Mouse (Mus musculus) gastrocnemius, postnatal 14 days (tissue): ENCODE results near the gene Zbtb20. TPM values are rescaled to one million over a fixed set of nuclear protein-coding genes. Genes with fewer than 3 reads are reported as not detected.

Source experiments
- DNase-seq: peaks from one replicate; pipeline ENCODE4 v3.0.0; 2021; ENCODE audit warnings: mixed read lengths
- intact Hi-C: fragments of 180-260 bp; cut with DNase I; formaldehyde crosslinking; loops from one replicate; pipeline ENCODE4 v1.15.1; 2025; ENCODE audit warnings: low total_unique reads
- total RNA-seq, 2 experiments: library from RNA; stranded (reverse); gene quantifications; 2 replicates each; pipeline ENCODE4 v1.2.3; 2021

The Zbtb20 gene
- total RNA-seq, 2 experiments from 2014 or later: 103 to 113 TPM

DNA sequence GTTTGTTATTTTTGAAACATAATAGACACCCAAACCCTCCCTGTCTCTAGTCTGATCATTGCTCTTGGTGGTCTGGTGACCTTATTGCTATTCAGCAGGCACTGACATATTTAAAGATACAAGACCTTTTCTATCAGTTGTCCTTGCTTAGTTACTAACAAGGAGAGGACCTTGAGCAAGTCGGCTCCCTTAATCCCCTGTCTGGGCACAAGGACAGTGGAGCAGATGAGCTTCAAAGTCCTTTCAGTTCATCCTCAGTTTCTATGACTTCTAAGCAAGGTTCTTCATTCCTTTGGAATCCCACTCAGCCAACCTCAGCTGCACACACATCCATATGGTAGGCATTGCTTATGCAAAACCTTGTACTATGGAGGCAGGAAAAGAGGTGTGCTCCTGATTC, 690.8 kb downstream of the Zbtb20 start:
- no peak for DNase-seq
- intact Hi-C loops: no loop called here

DNA sequence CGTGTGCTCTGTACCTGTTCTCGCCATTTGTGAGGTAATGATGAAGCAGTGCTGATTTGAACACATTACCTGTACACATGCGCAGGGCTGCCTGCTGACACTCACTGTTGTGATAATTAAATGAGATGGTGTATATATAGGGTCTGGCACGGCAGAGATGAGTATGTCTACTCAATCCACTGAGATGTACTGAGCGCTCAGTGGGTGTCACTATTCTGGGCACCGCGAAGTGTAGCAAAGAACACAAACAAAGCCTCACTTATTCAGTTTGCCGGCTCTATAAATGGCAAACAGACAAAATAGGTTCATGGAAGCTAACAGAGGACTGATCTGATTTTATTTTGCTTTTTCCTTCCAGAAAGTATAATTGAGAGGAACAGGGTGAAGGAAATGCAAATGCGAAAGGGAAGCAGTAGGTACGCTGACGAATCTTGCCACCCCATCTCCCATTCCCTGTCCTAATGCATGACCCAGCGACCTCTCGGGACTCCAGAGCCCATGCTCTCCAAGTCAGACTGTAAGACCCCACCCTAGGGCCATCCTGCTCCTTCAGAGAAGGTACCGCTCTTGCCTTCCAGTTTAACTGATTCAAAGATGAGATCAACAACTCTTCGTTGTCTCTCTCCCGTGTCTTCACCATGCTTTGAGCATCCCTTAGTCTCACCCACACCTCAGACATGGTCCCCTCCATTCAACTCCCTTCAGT, 695.8 kb downstream of the Zbtb20 start:
- intact Hi-C loops: no loop called here
- no peak for DNase-seq

DNA sequence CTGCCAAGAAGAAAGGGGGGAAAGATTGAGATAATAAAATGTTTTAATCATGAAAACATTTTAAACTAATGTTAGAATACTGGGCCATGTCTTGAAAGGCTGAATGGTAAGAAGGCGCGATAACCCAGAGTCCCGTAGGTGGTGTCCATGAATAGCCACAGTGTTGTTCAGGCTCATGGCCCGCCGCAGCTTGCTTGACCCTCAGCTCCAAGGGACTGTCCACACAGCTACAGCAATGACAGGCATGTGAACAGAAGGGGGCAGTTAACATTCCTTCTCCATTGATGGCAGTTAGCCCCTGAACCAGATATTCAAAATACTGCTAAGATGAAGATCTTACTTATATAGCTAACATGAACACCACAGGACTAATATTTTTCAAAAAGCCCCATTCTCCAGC, 696.5 kb downstream of the Zbtb20 start:
- DNase-seq: no peak
- intact Hi-C loops: no loop called here

DNA sequence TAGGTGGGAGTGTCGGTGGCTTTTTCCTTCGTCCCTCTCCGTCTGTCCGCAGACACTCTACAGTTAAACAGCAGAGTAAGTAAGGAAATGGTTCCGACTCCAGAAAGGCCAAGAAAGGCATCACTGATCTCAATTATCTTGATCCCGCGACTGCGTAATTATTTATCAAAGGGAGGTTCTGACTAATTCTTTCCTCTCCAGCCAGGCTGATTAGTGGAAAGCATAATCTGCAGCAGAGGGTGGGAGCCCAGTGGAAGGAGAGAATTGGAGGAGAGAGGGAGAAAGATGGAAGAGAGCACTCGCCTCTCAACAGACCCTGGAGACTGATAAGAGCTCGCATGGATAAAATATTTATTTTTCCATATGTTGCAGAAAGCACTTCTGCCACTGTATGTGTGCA, 697.1 kb downstream of the Zbtb20 start:
- no peak for DNase-seq
- intact Hi-C loops: no loop called here

DNA sequence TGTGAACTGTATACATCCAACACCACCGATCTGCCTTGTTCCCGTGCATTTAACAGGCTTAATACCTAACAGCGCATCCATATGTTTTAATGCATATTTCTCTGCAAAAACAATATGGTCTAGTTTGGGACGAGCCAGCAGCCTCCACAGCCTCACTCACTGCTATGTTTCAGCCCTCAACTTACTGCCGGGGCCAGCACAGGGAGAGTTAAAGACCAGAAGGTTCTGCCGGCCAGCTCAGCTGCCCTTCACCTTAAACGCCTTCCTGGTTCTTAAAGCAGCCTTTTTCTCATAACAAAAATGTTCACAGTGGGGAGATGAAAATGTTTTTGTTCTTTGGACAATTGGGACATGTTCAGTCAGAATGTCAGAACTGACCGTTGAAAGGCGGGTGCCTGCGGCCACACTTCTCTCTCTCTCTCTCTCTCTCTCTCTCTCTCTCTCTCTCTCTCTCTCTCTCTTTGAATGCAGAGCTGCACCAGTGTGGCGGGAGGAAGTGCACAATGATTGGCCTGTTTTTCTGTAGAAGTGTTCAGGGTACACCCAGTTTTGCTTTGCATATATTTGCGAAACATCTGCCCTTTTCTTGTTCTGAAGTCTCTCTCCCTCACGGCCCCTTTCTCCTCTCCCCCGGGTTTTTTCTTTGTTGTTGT, 697.6 kb downstream of the Zbtb20 start:
- intact Hi-C loops: no loop called here
- DNase-seq: no peak

DNA sequence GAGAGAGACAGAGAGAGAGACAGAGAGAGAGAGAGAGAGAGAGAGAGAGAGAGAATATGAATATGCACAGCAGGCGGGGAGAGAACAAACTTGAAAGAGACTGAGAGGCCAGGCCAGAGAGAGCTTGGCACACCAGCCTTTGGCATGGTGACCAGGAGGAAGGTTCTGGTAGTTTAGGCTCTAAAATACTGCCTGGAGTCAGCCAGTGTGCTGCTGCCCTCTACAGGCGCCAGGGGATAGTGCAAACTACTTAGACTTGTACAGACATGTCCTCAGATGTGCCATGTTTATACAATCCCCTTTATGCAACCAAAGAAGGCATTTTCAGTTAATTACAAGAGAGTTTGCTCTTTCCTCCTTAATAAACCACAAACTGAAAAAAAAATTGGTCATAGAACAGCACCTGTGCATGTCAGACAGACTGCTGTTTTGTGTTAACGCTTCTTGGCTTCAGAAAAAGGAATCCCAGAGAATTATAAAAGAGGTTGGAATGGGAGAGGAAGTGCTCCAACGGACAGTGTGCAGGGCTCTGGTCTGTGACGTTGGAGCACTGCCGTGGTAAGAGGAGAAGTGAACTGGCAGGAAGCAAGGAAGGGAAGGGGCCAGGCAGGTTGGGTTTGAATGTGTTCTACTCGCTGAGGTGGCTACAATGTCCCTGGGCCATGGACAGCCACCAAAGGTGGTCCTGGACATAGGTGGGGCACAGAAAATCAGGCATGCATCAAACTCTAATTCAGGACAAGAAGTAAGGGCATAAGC, 698.5 kb downstream of the Zbtb20 start:
- peak; percentile 96 for DNase-seq
- intact Hi-C loops: no loop called here

DNA sequence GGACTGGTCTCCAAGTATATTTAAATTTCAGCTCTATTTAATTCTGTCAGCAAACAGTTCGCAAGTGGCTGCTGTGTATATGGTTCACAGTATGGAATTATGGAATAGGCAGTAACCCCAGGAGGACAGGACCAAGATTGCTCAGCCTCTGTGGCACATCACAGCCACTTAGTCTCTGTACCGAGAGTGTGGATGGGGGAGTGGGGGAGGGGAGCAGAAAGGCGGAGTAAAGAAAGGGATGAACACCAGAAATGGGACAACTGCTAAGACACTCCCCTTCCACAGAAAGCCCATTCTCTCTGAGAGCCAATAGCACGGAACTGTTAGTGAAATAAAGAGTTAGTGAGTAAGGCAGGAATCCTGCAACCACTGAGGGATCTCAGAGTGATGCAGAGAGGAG, 699.4 kb downstream of the Zbtb20 start:
- intact Hi-C loops: no loop called here
- DNase-seq: no peak

DNA sequence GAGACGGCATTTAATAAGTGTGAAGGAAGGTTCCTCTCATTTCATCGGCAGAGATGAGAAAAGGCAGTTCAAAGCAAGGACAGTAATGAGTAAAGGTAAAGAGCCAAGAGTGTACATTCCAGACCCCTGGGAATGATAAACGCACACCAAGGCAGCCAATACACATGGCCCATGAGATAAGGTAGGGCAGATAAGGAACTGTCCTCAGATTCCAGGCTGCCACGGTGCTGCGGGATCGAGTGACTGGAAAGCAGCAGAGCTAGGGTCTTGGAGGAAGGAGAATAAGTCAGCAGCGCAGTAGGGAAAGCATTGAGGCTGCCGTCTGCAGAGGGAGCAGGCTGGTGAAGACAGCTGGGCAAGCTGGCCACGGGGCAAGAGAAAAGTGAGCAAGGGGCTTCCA, 699.8 kb downstream of the Zbtb20 start:
- no peak for DNase-seq
- intact Hi-C loops: no loop called here

DNA sequence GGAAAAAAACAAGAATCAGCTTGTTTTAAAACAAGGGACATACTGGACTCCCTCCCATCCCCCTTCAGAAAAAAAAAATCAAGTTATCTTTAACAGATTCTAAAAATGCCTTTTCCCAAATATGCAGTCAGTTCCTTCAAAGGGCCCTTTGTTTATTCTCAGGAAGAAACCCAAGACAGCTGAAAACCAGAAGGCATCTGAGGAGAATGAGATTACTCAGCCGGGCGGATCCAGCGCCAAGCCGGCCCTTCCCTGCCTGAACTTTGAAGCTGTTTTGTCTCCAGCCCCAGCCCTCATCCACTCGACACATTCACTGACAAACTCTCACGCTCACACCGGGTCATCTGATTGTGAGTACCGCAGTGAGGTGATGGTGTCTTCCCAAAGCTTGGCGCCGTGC, 701.7 kb downstream of the Zbtb20 start:
- intact Hi-C loops: no loop called here
- DNase-seq: peak; percentile 85

DNA sequence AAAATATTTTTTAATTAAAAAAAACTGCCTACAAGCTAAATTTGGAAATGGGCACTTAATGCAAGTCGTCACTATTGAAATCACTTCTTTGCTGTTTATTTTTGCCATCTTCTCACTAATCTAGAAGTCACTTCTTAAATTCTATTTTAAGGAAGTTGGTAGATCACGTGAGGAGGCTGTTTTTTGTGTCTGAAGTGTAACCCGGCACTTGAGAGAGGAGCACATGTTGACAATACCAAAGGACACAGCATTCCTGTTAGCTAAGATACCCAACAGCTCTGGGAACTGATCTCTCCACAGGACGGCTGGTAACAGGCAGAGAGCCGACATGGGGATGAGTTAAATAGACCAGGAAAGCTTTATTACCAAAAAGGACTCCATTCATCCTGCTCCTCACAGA, 702.7 kb downstream of the Zbtb20 start:
- DNase-seq: no peak
- intact Hi-C loops: no loop called here

DNA sequence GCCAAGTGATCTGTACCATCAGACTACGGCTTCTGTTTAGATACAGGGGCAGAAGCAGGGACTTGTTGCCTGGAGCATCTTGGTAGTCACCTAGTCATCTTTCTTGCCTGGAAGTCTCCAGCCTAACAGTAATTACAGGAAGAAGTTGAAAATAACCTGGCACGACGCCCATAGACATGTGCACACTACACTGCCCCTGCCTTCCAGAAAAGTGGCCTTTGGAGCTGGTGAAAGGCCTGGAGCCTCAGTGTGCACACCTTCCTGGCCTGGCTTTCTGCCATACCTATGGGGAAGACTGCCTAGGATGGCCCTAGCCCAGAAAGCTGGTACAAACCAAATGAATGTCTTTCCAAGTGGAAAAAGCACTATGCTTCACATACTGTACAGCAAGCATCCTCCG, 703.4 kb downstream of the Zbtb20 start:
- intact Hi-C loops: no loop called here
- peak; percentile 35 for DNase-seq

DNA sequence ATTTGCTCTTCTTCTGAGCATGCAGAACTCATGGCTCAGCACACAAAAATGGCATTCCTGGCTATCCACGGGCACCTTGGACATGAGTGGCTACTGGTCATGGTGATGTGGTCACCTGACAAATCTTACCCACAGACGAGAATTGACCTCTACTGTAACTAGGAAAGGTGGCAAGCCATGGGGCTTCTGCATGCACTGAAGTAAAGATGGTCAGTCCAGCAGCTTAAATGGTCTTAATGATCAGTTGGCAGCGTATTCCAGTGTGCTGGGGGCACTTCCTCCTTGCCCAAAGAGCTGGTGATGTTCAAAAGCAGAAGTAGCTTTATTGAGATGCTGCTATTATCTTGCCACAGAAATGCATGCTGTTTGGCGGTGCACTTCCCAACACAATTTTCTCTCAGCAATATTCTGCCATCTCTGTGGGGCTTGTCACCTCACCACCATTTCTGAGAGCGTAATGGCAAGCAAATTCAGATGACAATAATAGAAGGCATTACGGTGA, 704.7 kb downstream of the Zbtb20 start:
- no peak for DNase-seq
- intact Hi-C loops: no loop called here

DNA sequence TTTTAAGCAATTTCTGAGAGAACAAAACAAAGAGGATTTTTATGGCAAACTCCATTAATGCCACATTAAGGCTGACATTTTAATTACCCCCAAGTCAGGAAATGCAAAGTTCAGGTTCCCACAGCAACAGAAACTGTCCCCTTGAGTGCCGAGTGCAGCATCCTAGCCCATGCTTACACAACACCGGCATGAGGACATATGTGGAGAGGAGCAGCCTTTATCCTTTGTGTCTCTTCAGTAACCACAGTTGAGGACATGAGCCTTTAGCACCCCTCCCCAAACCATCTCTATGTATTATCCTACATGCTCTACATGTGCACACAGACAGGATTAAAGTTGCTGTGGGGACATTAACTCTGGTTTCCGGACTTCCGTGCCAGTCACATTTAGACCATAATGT, 705.9 kb downstream of the Zbtb20 start:
- DNase-seq: no peak
- intact Hi-C loops: no loop called here

DNA sequence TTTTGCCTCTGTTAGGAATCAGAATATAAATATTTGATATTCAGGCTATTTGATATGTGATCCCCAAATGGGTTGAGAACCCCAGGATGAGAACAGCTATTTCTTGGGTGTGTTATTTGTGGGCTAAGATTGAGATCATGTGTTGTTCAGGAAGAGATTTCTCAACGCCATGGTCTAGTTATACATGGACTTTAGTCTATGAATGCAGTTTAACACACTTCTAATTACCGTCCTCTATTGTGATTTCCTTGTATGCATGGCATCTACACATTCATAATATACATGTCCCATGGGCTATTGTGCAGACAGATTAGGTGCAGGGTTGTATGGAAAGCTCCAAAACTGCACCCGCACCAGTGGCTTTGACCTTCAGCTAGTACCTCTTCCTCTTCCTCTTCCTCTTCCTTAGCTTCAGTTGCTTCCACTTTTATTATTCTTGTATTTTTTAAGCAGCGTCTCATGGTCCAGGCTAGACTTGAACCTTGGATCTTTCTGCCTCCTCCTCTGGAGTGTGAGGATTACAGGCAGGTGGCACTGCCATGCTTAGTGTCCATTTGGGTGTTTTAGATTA, 711.3 kb downstream of the Zbtb20 start:
- no peak for DNase-seq
- intact Hi-C loops: no loop called here

DNA sequence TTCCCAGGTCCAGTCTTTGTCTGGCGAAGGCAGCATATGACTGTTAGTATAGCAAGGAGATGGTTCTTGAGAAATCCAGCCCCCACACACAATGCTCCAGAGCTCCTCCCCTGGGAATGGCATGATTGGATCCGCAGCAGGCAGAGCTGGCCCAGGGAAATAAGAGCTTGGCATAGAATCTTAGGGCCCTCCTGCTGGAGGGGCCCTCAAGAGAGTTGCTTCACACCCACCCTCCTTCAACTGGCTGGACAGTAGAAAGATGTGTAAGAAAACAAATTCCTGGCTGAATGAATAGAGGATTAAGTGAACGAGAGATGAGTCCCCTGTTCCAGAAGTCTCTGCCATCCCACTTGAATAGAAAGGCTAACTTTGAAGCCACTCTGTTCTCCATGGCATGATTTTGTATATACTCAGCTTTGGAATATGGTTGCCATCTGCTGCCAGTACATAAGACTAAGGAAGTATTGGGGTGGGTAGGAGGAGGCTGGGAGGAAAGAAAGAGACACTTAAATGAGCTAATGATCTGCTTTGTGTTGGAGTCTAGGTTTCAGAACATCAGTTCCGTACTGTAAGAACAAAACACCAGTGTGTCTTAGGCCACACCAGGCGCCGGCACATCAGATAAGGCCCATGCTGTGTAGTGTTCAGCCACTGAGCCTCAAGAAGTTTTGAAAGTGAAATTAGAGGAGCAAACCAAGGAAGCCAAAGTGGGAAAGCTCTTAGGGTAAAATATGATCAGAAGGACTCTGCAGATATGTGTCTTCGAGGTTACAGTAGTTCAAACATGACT, 715.2 kb downstream of the Zbtb20 start:
- intact Hi-C loops: no loop called here
- DNase-seq: no peak

DNA sequence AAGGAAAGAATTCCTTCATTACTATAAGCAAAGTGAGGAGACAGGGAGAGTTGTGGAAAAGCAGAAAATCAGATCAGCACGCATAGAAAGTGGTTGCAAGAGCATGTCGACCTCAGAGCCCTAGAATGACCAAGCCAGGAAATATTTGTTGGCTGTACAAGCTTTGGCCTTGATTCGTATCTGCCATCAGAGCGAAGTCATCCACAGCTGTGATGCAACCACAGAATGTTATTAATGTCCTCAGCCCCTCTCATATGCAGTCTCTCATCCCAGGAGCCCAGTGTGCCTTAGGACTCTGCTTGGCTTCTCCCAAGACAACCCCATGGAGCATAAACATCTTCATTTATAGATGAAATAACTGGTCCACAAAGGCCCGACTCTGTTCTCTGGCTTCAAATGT, 716.4 kb downstream of the Zbtb20 start:
- intact Hi-C loops: no loop called here
- DNase-seq: no peak

DNA sequence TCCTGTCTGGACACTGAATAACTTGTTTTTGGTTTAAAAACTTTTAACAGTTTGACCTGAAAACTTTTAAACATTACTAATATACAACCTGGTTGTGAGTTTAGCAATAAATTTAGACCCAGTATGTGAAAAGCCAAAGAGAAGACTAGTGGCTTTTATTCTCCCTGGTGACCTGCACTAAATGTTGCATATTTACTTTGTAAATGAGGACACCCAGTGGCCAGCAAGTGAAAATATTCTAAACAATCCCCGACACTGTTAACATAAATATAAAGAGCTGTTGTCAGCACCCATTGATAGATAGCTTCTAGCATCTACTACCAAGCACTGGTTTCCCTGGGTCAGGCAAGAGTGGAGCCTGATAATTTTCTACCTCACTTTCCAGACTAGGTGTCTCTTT, 717.1 kb downstream of the Zbtb20 start:
- no peak for DNase-seq
- intact Hi-C loops: no loop called here

DNA sequence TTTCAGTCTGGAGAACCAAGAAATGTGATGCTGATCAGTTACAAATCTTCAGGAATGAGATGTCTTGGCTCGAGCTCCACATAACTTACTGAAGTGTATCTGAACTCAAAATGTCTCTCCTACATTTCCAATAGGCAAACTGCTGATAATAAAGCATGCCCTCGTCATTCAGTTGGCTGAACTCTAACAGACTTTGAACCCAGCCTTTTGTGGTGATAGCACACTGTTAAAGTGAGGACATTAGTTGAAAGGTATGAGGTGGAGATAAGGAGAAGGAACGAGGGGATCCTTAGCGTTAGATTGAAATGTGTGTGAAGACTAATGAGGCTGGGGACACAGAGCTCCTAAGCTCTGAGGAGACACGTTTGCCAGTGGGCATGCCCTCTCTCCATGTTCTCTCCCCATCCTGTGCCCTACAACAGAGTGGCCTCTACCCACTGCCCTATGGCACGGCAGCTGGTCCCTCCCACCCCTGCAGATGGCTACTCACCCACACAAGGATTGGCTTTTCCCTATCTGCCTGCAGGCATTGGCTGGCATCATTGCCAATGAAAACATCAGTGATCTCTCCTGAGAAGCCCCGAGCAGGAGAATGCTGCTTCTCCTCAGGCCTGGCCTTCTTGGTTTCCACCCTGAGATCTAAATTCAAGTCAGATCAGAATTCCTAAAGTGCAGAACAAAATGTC, 721.8 kb downstream of the Zbtb20 start:
- intact Hi-C loops: no loop called here

DNA sequence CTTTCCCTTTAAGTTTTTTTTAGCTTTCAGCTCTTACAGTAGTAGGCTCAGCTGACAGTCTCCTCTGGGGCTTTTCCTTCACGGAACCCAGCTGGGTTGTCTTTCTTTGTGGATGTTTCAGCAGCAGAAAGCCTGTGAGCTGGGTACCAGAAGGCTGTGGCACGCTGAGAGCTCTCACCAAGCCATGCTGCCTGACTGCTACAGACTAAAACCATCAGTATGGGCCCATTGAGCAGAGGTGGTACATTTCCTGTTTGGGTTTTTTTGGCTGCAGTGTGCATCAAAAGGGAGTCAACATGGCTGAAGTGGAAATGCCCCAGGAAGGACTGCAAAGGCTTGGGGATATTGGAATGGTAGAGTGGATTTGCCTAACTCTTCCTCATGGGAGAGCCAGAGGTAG, 724.0 kb downstream of the Zbtb20 start:
- intact Hi-C loops: no loop called here
- no peak for DNase-seq

More for the DNA sequence above, 721.8 kb downstream of the Zbtb20 start:
- DNase-seq: no peak
